Mouse (Mus musculus): ENCODE measurements around the gene Zfp583.

Zfp583 gene

DNA sequence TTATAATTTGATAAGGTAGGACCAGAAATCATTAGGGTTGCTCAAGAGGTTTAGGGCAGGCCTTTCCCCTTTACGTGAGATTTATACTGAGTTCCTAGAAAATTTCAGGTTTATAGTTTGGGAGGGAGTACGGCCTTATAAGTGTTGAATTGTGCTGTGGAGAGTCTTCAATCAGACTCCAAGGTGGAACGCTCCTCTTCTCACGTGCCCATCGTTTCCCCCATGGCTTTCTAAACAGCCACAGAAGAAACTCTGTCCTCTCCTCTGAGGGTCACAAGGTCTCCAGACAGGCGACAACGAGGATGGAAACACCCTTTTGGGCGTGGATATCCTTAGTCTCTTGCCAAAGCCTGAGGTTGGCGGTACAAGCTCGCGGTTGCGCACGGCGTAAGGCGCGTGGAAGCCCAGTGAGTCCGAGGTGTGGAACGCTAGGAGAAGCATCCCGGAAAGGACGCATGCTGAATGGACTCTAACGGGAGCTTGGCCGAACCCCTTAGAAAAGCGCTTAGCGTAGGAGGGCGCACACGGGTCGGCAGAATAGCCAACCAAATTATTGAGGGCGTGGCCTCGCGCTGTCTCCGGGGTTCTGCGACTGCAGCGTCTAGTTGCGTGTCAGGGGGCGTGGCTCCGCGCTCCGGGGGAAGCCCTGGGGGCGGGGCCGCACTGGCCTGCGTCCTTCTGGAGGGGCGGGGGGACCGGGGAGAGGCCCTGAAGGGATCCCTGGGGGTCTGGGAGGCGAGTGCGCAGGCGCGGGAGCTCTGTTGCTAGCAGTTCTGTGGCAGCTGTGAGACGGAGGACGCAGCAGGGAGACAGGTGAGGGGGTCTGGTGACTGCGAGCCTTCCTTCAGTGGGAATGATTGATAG, 45.0 kb downstream of the Zfp583 start, which contains the start of gene Zfp667:
TSS of gene Zfp667 (plus strand) at position 738 of the 864 bp plus-strand sequence.
- peak; percentile 94 for DNase-seq (ENCODE audit: low read depth, low spot score)

- no peak for DNase-seq (ENCODE audit: low read depth, low spot score)
Observed at GRCm38 (mm10) chr7:6285366-6285765, 45.7 kb downstream of the Zfp583 start.

GRCm38 (mm10) chr7:6284442-6285012, 46.6 kb downstream of the Zfp583 start:
- no peak for DNase-seq (ENCODE audit: low read depth, low spot score)

- peak; percentile 74 for DNase-seq (ENCODE audit: low read depth, low spot score)
Observed at GRCm38 (mm10) chr7:6283451-6284075, 47.5 kb downstream of the Zfp583 start.

DNA sequence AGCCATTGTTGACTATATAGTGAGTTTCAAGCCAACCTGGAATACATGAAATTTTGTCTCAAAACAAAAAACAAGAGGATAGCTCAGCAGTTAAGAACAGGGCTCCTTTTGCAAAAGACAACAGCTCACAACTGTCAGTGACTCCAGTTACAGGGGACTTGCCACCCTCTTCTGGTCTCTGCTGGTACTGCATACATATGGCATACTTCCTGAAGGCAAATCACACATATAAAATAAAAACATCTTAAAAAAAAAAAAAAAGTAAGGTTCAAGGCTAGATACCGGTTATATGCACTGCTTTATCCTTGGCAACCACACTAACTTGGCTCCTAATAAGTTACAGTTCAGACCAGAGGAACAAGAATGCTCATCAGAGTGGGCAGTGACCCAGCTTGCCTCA, 48.3 kb downstream of the Zfp583 start:
- DNase-seq (ENCODE audit: low read depth, low spot score): no peak

DNA sequence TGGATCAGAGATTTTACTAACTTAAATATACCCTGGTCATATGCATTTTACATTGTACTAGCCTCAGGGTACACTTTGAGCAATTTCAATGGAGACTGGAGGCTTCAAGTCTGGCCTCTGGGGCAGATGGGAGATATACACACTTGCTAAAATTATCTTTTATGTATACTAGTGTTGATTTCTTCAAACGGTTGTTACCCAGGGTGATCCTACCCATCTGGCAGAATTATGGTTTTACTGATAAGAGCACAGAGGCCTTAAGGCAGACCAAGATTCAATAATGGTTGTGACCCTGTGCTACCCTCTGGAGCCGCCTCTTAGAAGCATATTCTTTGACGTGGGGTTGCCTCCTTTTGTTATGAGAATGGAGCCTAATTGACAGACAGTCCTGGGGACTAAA, 53.2 kb downstream of the Zfp583 start:
- DNase-seq (ENCODE audit: low read depth, low spot score): no peak

- peak; percentile 61 for DNase-seq (ENCODE audit: low read depth, low spot score)
Observed at GRCm38 (mm10) chr7:6265695-6266094, 65.4 kb downstream of the Zfp583 start.

Data from WW6 (cell line).